Mouse (Mus musculus): ENCODE measurements around the gene Slc35b2.

The Slc35b2 gene

GRCm38 (mm10) chr17:45563655-45564530, at the start of gene Slc35b2:
Gene Slc35b2, plus strand, starts transcription at chr17:45563874.
- peak; percentile 92 for DNase-seq (ENCODE audit: low read depth)

- no peak for DNase-seq (ENCODE audit: low read depth)
These were observed 48.4 kb upstream of the Slc35b2 start for GRCm38 (mm10) chr17:45515204-45515726.

GRCm38 (mm10) chr17:45515806-45516205, 47.9 kb upstream of the Slc35b2 start:
- no peak for DNase-seq (ENCODE audit: low read depth)

- DNase-seq (ENCODE audit: low read depth) = peak; percentile 88
These were observed 47.2 kb upstream of the Slc35b2 start for GRCm38 (mm10) chr17:45516488-45516887.

- DNase-seq (ENCODE audit: low read depth) = no peak
These were observed 46.5 kb upstream of the Slc35b2 start for GRCm38 (mm10) chr17:45517135-45517534.

- DNase-seq (ENCODE audit: low read depth) = no peak
These were observed 46.0 kb upstream of the Slc35b2 start for GRCm38 (mm10) chr17:45517549-45518215.

- DNase-seq (ENCODE audit: low read depth) = no peak
These were observed 44.8 kb upstream of the Slc35b2 start for GRCm38 (mm10) chr17:45518766-45519475.

- DNase-seq (ENCODE audit: low read depth) = no peak
These were observed 43.5 kb upstream of the Slc35b2 start for GRCm38 (mm10) chr17:45520136-45520535.

- DNase-seq (ENCODE audit: low read depth) = no peak
These were observed 40.4 kb upstream of the Slc35b2 start, which contains the start of gene Tcte1 for GRCm38 (mm10) chr17:45523263-45523662. Gene Tcte1, plus strand, starts transcription at chr17:45523434.

- no peak for DNase-seq (ENCODE audit: low read depth)
These were observed 38.7 kb upstream of the Slc35b2 start for GRCm38 (mm10) chr17:45524961-45525360.

GRCm38 (mm10) chr17:45526571-45526970, 37.1 kb upstream of the Slc35b2 start:
- no peak for DNase-seq (ENCODE audit: low read depth)

- DNase-seq (ENCODE audit: low read depth) = no peak
These were observed 33.3 kb upstream of the Slc35b2 start for GRCm38 (mm10) chr17:45530346-45530782.

- DNase-seq (ENCODE audit: low read depth) = no peak
These were observed 30.8 kb upstream of the Slc35b2 start for GRCm38 (mm10) chr17:45532896-45533295.

GRCm38 (mm10) chr17:45536264-45536663, 27.4 kb upstream of the Slc35b2 start:
- DNase-seq (ENCODE audit: low read depth) = peak; percentile 31

- DNase-seq (ENCODE audit: low read depth) = no peak
These were observed 25.3 kb upstream of the Slc35b2 start for GRCm38 (mm10) chr17:45538394-45538793.

GRCm38 (mm10) chr17:45539664-45540063, 24.0 kb upstream of the Slc35b2 start:
- DNase-seq (ENCODE audit: low read depth) = no peak

- DNase-seq (ENCODE audit: low read depth) = no peak
These were observed 21.5 kb upstream of the Slc35b2 start for GRCm38 (mm10) chr17:45542129-45542528.

GRCm38 (mm10) chr17:45542705-45543104, 21.0 kb upstream of the Slc35b2 start:
- DNase-seq (ENCODE audit: low read depth) = no peak

GRCm38 (mm10) chr17:45543115-45543514, 20.6 kb upstream of the Slc35b2 start:
- no peak for DNase-seq (ENCODE audit: low read depth)

GRCm38 (mm10) chr17:45544001-45544872, 19.4 kb upstream of the Slc35b2 start:
- DNase-seq (ENCODE audit: low read depth) = peak; percentile 26

GRCm38 (mm10) chr17:45544873-45545277, 18.8 kb upstream of the Slc35b2 start:
- no peak for DNase-seq (ENCODE audit: low read depth)

Data from induced T-regulatory cell, adult 2 months (primary cell).